In the genomic region with DNA sequence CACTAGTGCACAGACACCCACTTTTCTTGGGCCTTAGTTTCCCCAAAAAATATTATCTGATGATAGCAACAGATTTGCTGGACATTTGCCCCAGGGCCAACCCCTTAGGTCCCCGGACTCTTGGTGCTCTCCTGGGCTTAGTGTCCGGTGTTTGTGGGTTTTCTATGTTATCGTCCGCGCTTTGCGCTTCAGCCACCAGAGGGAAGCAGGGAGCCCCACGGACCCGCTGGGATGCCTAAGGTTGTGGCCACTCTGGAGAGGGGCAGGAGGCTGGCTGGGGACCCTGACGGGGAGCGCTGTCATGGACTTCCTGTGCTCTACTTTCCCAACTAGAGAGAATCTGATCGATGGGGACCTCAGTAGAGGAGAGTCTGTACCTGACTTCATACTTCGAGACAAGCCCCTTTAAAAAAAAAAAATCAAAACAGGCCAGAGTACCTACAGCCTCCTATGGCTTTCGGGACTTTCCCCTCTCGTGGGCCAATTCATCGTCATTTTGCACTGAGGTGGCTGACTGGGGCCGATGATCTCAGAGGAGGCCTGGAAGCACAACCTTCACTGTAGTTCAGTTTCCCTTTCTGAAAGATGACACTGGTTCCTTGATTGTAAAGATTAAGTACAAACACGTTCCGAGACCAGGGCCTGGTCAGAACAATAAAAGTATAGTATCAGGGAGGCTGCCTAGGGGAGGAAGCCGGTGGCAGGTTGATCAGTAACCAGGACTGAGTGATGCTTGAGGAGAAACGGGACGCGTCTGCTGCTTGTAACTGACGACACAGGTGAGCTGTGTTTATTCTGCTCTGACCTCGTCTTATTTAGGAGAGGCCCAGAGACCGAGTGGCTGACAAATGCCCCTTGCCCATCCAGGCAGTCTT, we compare ENCODE assay signal across 8 mouse cellular contexts. TPM values are rescaled to one million over a fixed set of nuclear protein-coding genes. Genes with fewer than 3 reads are reported as not detected.
DNase-seq lines count a peak whose midpoint lies in the region; ATAC-seq and TF ChIP-seq lines count a peak whose summit lies in the region.

No protein-coding gene starts in this region.

- peak overlapping the region; percentile 91 for H3K4me2 ChIP-seq in intestine, postnatal 0 days (replicated peaks; ENCODE audit: low read depth)

- H3K36me3 ChIP-seq in intestine, postnatal 0 days (ENCODE audit: control insufficient read depth, insufficient read depth): peaks cover 21% of the 10 kb centered on the region; the same call in 1 of the 2 replicates

- intact Hi-C loops in left cerebral cortex, postnatal 36 days (cut with DNase I): loop anchor here (1.0 to 10.0 kb wide), 4 partner anchors 17 to 449 kb away; a partner anchor contains a TSS

- H3K27ac ChIP-seq in intestine, postnatal 0 days (ENCODE audit: low read depth, low read length): peak overlapping the region; percentile 70

- peak overlapping the region; percentile 49 for H3K4me3 ChIP-seq in intestine, postnatal 0 days (ENCODE audit: low read depth, low read length)

- peak; percentile 79 for ATAC-seq in granulocyte monocyte progenitor cell, adult 5-6 weeks (replicated peaks; ENCODE audit: poor library complexity, severe bottlenecking)
- peak; percentile 81 for ATAC-seq in intestine, postnatal 0 days

- H3K27me3 ChIP-seq in intestine, postnatal 0 days (replicated peaks; ENCODE audit: control insufficient read depth, insufficient read depth, low read length): 0 out of 2 replicates have a peak, but pooled peaks cover 18% of the 10 kb centered on the region

- TF ChIP-seq CTCF in intestine, postnatal 0 days (IDR thresholded peaks at IDR 0.05; ENCODE audit: low read depth): peak; percentile 96

- peaks cover 10% of the 10 kb centered on the region; the same call in 1 of the 2 replicates for H3K4me1 ChIP-seq in intestine, postnatal 0 days (replicated peaks; ENCODE audit: control insufficient read depth, insufficient read depth, low read length)

- peak; percentile 88 for DNase-seq in adrenal gland, adult 2 months
- peak; percentile 86 for DNase-seq in embryo, embryonic 9.5 days (ENCODE audit: extremely low spot score)
- DNase-seq in left cerebral cortex, postnatal 36 days (ENCODE audit: low spot score in 2 of 2): peak; percentile 58 to 74
- DNase-seq in mesoderm, embryonic 11.5 days (ENCODE audit: low read depth, low spot score): peak; percentile 87
- DNase-seq in right cerebral cortex, postnatal 25 days: peak; percentile 70
- no peak for DNase-seq in c-Kit-positive CD71-positive TER-119-positive erythroid progenitor cells, embryonic 14.5 days (ENCODE audit: low spot score)

- WGBS in intestine, postnatal 0 days: 9% methylated on average over 25 of the region's 25 CpGs

- peak overlapping the region; percentile 24 for H3K9ac ChIP-seq in intestine, postnatal 0 days (ENCODE audit: low read depth, low read length)

- no peaks in the 10 kb centered on the region for H3K9me3 ChIP-seq in intestine, postnatal 0 days (ENCODE audit: control insufficient read depth)

RNA-seq across cellular contexts. Expression of a gene that starts 0.7 kb away (rescaled TPM):
- 10 to 100 TPM; 20.7 to 43.3 TPM for total RNA-seq in adrenal gland, adult 2 months (2021)
- 24.8 and 31.6 TPM in 2 replicates for polyA plus RNA-seq in adrenal gland, adult 2 months (2012; rRNA removed)
- total RNA-seq in granulocyte monocyte progenitor cell, adult 5-6 weeks (2014; fragmentation: Nextera tagmentation): not detected in 2 replicates
- 0.72 and 1.1 TPM in 2 replicates for total RNA-seq in granulocyte monocyte progenitor cell, adult 5-6 weeks (2017)
- 1.1 and 1.4 TPM in 2 replicates for polyA plus RNA-seq in intestine, postnatal 0 days (2015; fragmentation: Nextera tagmentation; extraction: Ambion mirVana)
- 10 to 100 TPM in 1 of 2 experiments, 1 to 10 TPM in 1; 8.1 to 11.3 TPM for total RNA-seq in left cerebral cortex, postnatal 36 days (2021)

RNA-seq across cellular contexts. Expression of a gene that starts 17.5 kb away (rescaled TPM):
- total RNA-seq in adrenal gland, adult 2 months (2021): 10 to 100 TPM; 23.4 to 32.5 TPM
- polyA plus RNA-seq in adrenal gland, adult 2 months (2012; rRNA removed): 42.9 and 47.6 TPM in 2 replicates
- total RNA-seq in granulocyte monocyte progenitor cell, adult 5-6 weeks (2014; fragmentation: Nextera tagmentation): 19.1 and 20.8 TPM in 2 replicates
- total RNA-seq in granulocyte monocyte progenitor cell, adult 5-6 weeks (2017): 18.6 and 28.3 TPM in 2 replicates
- 19.4 and 22.1 TPM in 2 replicates for polyA plus RNA-seq in intestine, postnatal 0 days (2015; fragmentation: Nextera tagmentation; extraction: Ambion mirVana)
- total RNA-seq in left cerebral cortex, postnatal 36 days (2021): 10 to 100 TPM; 37.4 to 46.0 TPM

Comparison
In these comparisons a context has a peak if more than half of its experiments do, and no peak if none do; other contexts are left out.
1. RNA of a gene that starts 0.7 kb away (total RNA-seq): 20.7 to 43.3 TPM in adrenal gland, adult 2 months and 8.1 to 11.3 TPM in left cerebral cortex, postnatal 36 days; 0.72 to 1.1 TPM in granulocyte monocyte progenitor cell, adult 5-6 weeks; every median in the first group is over 4 times any median in the second.